Mouse (Mus musculus) forebrain, postnatal 0 days (tissue): ENCODE data around the gene Zfc3h1. TPM values are rescaled to one million over a fixed set of nuclear protein-coding genes. Genes with fewer than 3 reads are reported as not detected.
A peak's percentile ranks its signal among the peaks of the same experiment; 100 is the strongest.

Source experiments
- ATAC-seq: fragments of 200-750 bp; cut with Nextera tagmentation; 2 replicates; pipeline ENCODE4 v1.8.0; 2017; ENCODE audit warnings: mild to moderate bottlenecking, moderate library complexity
- DNase-seq: peaks from one replicate; pipeline ENCODE4 v3.0.0-alpha.2; 2015
- H3K27ac ChIP-seq: fragments of 300-500 bp; sonication (generic); 2 replicates; pipeline ENCODE4 v1.5.1; 2014; ENCODE audit warnings: low read depth, mild to moderate bottlenecking, antibody characterized with exemption, low read length, moderate library complexity, mixed read lengths
- H3K27me3 ChIP-seq: fragments of 300-500 bp; sonication (generic); 2 replicates; pipeline ENCODE4 v1.6.1; 2014; ENCODE audit warnings: mild to moderate bottlenecking, low read length, mixed read lengths; ENCODE audit not compliant: insufficient read depth
- H3K36me3 ChIP-seq: fragments of 300-500 bp; sonication (generic); 2 replicates; pipeline ENCODE4 v1.6.1; 2014; ENCODE audit warnings: mild to moderate bottlenecking, moderate library complexity; ENCODE audit not compliant: insufficient read depth
- H3K4me1 ChIP-seq: fragments of 300-500 bp; sonication (generic); 2 replicates; pipeline ENCODE4 v1.6.1; 2014; ENCODE audit warnings: antibody characterized with exemption; ENCODE audit not compliant: insufficient read depth
- H3K4me2 ChIP-seq: fragments of 300-500 bp; sonication (generic); 2 replicates; pipeline ENCODE4 v1.6.1; 2014; ENCODE audit warnings: low read depth, mild to moderate bottlenecking, moderate library complexity
- H3K4me3 ChIP-seq: fragments of 300-500 bp; sonication (generic); 2 replicates; pipeline ENCODE4 v1.5.1; 2014; ENCODE audit warnings: low read depth, low read length, mixed read lengths
- H3K9ac ChIP-seq: fragments of 300-500 bp; sonication (generic); 2 replicates; pipeline ENCODE4 v1.6.1; 2014; ENCODE audit warnings: mild to moderate bottlenecking
- H3K9me3 ChIP-seq: fragments of 300-500 bp; sonication (generic); 2 replicates; pipeline ENCODE4 v1.6.1; 2016; ENCODE audit warnings: low read length
- CTCF ChIP-seq: sonication (generic); IDR thresholded peaks from 2 replicates; pipeline ENCODE4 v1.5.1; 2016; ENCODE audit warnings: antibody characterized with exemption, control low read depth, low read depth
- WGBS: fragments of 180-500 bp; shearing (Covaris S2); extraction: QIAGEN DNeasy Blood & Tissue Kit; methylation state at CpG from one replicate; pipeline ENCODE4 v1.1.7; 2014; 5-methylcytosine and 5-hydroxymethylcytosine counted together
- polyA plus RNA-seq: library from polyadenylated mRNA; unstranded; fragments of >200 nt; fragmentation: Nextera tagmentation; extraction: Ambion mirVana; gene quantifications from 2 replicates; pipeline ENCODE4 v1.2.1, GENCODE M21; 2015
- total RNA-seq: library from RNA; depleted of rRNA; stranded (reverse); fragments of >200 nt; gene quantifications from 2 replicates; pipeline ENCODE4 v1.2.3, GENCODE M21; 2014; rRNA removed

Zfc3h1 gene
- total and polyA plus RNA-seq, 2 experiments from 2014 or later = 7.6 to 46.2 TPM

GRCm38 (mm10) chr10:115475000-115475550 lies 90.3 kb downstream of the Zfc3h1 start:
- Histone ChIP-seq H3K4me2 (no peak overlapping the region), H3K36me3 (no peaks in the 10 kb centered on the region), H3K27me3 (peaks cover 59% of the 10 kb centered on the region), H3K4me3 (no peak overlapping the region), H3K27ac (no peak overlapping the region), H3K9me3 (no peaks in the 10 kb centered on the region), H3K4me1 (0 out of 2 replicates have a peak, but pooled peaks cover 8% of the 10 kb centered on the region), H3K9ac (no peak overlapping the region)
- 49% methylated on average over 7 of the region's 7 CpGs for WGBS
- DNase-seq (no peak), ATAC-seq (no peak)
- no peak for TF ChIP-seq CTCF

GRCm38 (mm10) chr10:115476506-115476905 lies 91.7 kb downstream of the Zfc3h1 start:
- peaks cover 64% of the 10 kb centered on the region for H3K27me3 ChIP-seq
- 93% methylated on average over 9 of the region's 9 CpGs for WGBS
- TF ChIP-seq CTCF = no peak

GRCm38 (mm10) chr10:115478441-115479141 lies 93.8 kb downstream of the Zfc3h1 start:
- no peak overlapping the region for H3K9ac ChIP-seq
- no peaks in the 10 kb centered on the region for H3K36me3 ChIP-seq
- no peaks in the 10 kb centered on the region for H3K9me3 ChIP-seq
- H3K27me3 ChIP-seq = peaks cover 47% of the 10 kb centered on the region
- H3K4me2 ChIP-seq = peak overlapping the region; percentile 37
- no peak for TF ChIP-seq CTCF
- H3K4me1 ChIP-seq = 0 out of 2 replicates have a peak, but pooled peaks cover 8% of the 10 kb centered on the region
- H3K27ac ChIP-seq = no peak overlapping the region
- H3K4me3 ChIP-seq = 0 out of 2 replicates have a peak overlapping the region, but pooled peaks have one; percentile 1
- DNase-seq (peak; percentile 27), ATAC-seq (0 out of 2 replicates have a peak, but pooled peaks have one; percentile 47)
- WGBS = 9% methylated on average over 20 of the region's 20 CpGs

More at GRCm38 (mm10) chr10:115476506-115476905, 91.7 kb downstream of the Zfc3h1 start:
- Histone ChIP-seq H3K27ac (no peak overlapping the region), H3K9ac (no peak overlapping the region), H3K4me1 (0 out of 2 replicates have a peak, but pooled peaks cover 8% of the 10 kb centered on the region), H3K4me3 (no peak overlapping the region), H3K36me3 (no peaks in the 10 kb centered on the region), H3K4me2 (no peak overlapping the region), H3K9me3 (no peaks in the 10 kb centered on the region)
- DNase-seq (no peak), ATAC-seq (no peak)

Other genes starting within 250 kb of the Zfc3h1 start
- 0.10 and 0.46 TPM in 2 replicates for gene Tph2, start 199.9 kb upstream of the Zfc3h1 start, total RNA-seq
- 0.78 and 1.0 TPM in 2 replicates for gene Tph2, start 199.9 kb upstream of the Zfc3h1 start, polyA plus RNA-seq
- gene Tbc1d15, start 133.5 kb upstream of the Zfc3h1 start, total RNA-seq = 8.5 and 10.3 TPM in 2 replicates
- 24.7 and 31.3 TPM in 2 replicates for gene Tbc1d15, start 133.5 kb upstream of the Zfc3h1 start, polyA plus RNA-seq
- 31.2 and 34.7 TPM in 2 replicates for gene Rab21, start 69.4 kb upstream of the Zfc3h1 start, total RNA-seq
- 10.7 and 14.8 TPM in 2 replicates for gene Rab21, start 69.4 kb upstream of the Zfc3h1 start, polyA plus RNA-seq
- gene Tmem19, start 22.5 kb upstream of the Zfc3h1 start, total RNA-seq = 30.5 and 36.0 TPM in 2 replicates
- 29.1 and 38.8 TPM in 2 replicates for gene Tmem19, start 22.5 kb upstream of the Zfc3h1 start, polyA plus RNA-seq
- gene Thap2, start 516 bp upstream of the Zfc3h1 start, total RNA-seq = 15.6 and 21.6 TPM in 2 replicates
- gene Thap2, start 516 bp upstream of the Zfc3h1 start, polyA plus RNA-seq = 12.0 and 13.8 TPM in 2 replicates
- not detected in 2 replicates for gene A930009A15Rik, start 185.0 kb downstream of the Zfc3h1 start, total RNA-seq
- gene A930009A15Rik, start 185.0 kb downstream of the Zfc3h1 start, polyA plus RNA-seq = 0.57 and 1.1 TPM in 2 replicates
- gene Lgr5, start 202.8 kb downstream of the Zfc3h1 start, total RNA-seq = 1.0 and 1.3 TPM in 2 replicates
- gene Lgr5, start 202.8 kb downstream of the Zfc3h1 start, polyA plus RNA-seq = 0.91 and 1.1 TPM in 2 replicates